ENCODE assay signal across 12 mouse cellular contexts in genomic region chr6:90759754-90760153, GRCm38 (mm10).
DNase-seq lines count a peak whose midpoint lies in the region; ATAC-seq and TF ChIP-seq lines count a peak whose summit lies in the region.
"Had no signal": no experiment of that assay in that cellular context is flagged by ENCODE, and none has a peak within 500 bp of the region (broad histone marks: within the 10 kb centered on the region; RNA-seq: fewer than 3 reads in every experiment).

No protein-coding gene starts in this region.

- H3K4me2 ChIP-seq in hindbrain, embryonic 16.5 days (ENCODE audit: low read length), result no peak overlapping the region
- H3K4me2 ChIP-seq: embryonic facial prominence, embryonic 15.5 days; limb, embryonic 15.5 days had no signal

- H3K27ac ChIP-seq in spleen, adult 2 months (ENCODE audit: insufficient read depth, low read length), result peak overlapping the region; percentile 94; the same call in 1 of the 2 replicates
- peak overlapping the region; percentile 41 for H3K27ac ChIP-seq in hindbrain, embryonic 16.5 days (ENCODE audit: low read depth, low read length)
- H3K27ac ChIP-seq: embryonic facial prominence, embryonic 15.5 days; limb, embryonic 15.5 days; macrophage had no signal

- DNase-seq in adrenal gland, postnatal 36 days, result peak; percentile 32 to 35
- DNase-seq in adrenal gland, adult 18-20 months (ENCODE audit: low spot score in 2 of 2), result no peak
- DNase-seq in spleen, adult 2 months (ENCODE audit: low read depth in 1 of 2, low spot score in 2 of 2), result no peak
- no peak for DNase-seq in spleen, adult 18-20 months
- no peak for DNase-seq in right cerebral cortex, postnatal 14 days
- no peak for DNase-seq in kidney, adult 11 months
- DNase-seq in spleen, postnatal 4 days (ENCODE audit: low spot score in 2 of 2), result no peak
- DNase-seq: kidney, adult 8-10 months had no signal

- 51% methylated on average over 2 of the region's 2 CpGs for WGBS in spleen, adult 2 months
- WGBS in hindbrain, embryonic 16.5 days, result 37% methylated on average over 2 of the region's 2 CpGs

- H3K9me3 ChIP-seq in hindbrain, embryonic 16.5 days (ENCODE audit: control insufficient read depth, low read length), result no peaks in the 10 kb centered on the region
- H3K9me3 ChIP-seq: embryonic facial prominence, embryonic 15.5 days; limb, embryonic 15.5 days had no signal

- H3K4me1 ChIP-seq in spleen, adult 2 months (ENCODE audit: control insufficient read depth, insufficient read depth, insufficient read length), result peaks cover 47% of the 10 kb centered on the region; the same call in 1 of the 2 replicates
- peaks cover 35% of the 10 kb centered on the region for H3K4me1 ChIP-seq in hindbrain, embryonic 16.5 days (ENCODE audit: control insufficient read depth, insufficient read depth, low read depth, low read length)

- ATAC-seq in hindbrain, embryonic 16.5 days, result no peak

- no peaks in the 10 kb centered on the region for H3K36me3 ChIP-seq in spleen, adult 2 months (ENCODE audit: control insufficient read depth, insufficient read depth, low read length)
- no peaks in the 10 kb centered on the region for H3K36me3 ChIP-seq in hindbrain, embryonic 16.5 days (ENCODE audit: control insufficient read depth, insufficient read depth, low read length)
- H3K36me3 ChIP-seq: embryonic facial prominence, embryonic 15.5 days; limb, embryonic 15.5 days had no signal

- H3K4me3 ChIP-seq in spleen, adult 2 months (ENCODE audit: extremely low read depth, insufficient read depth, insufficient read length), result no peak overlapping the region
- no peak overlapping the region for H3K4me3 ChIP-seq in hindbrain, embryonic 16.5 days (ENCODE audit: low read length)
- H3K4me3 ChIP-seq: embryonic facial prominence, embryonic 15.5 days; limb, embryonic 15.5 days had no signal

- H3K27me3 ChIP-seq in spleen, adult 2 months (ENCODE audit: control insufficient read depth, insufficient read depth, low read length), result no peaks in the 10 kb centered on the region
- no peaks in the 10 kb centered on the region for H3K27me3 ChIP-seq in hindbrain, embryonic 16.5 days (replicated peaks; ENCODE audit: control insufficient read depth, insufficient read depth, low read length)
- H3K27me3 ChIP-seq: embryonic facial prominence, embryonic 15.5 days; limb, embryonic 15.5 days had no signal

- no peak for TF ChIP-seq CTCF in spleen, adult 2 months (IDR thresholded peaks at IDR 0.05; ENCODE audit: extremely low read depth, insufficient read depth, insufficient read length, insufficient replicate concordance)

- no peak for TF ChIP-seq POLR2A in spleen, adult 2 months (IDR thresholded peaks at IDR 0.05; ENCODE audit: low read depth, low read length)

- no peak overlapping the region for H3K9ac ChIP-seq in hindbrain, embryonic 16.5 days (ENCODE audit: low read depth, low read length)
- H3K9ac ChIP-seq: embryonic facial prominence, embryonic 15.5 days; limb, embryonic 15.5 days had no signal

Comparison
In these comparisons a context has a peak if more than half of its experiments do, and no peak if none do; other contexts are left out.
1. DNase-seq: peak in adrenal gland, postnatal 36 days (2 of 2); none in adrenal gland, adult 18-20 months (0 of 2), spleen, adult 2 months (0 of 2), spleen, adult 18-20 months (0 of 2), right cerebral cortex, postnatal 14 days (single experiment), kidney, adult 11 months (single experiment) and spleen, postnatal 4 days (0 of 2).